Mouse (Mus musculus) stomach, embryonic 15.5 days (tissue): ENCODE results near the gene Lsm2. TPM values are rescaled to one million over a fixed set of nuclear protein-coding genes. Genes with fewer than 3 reads are reported as not detected.
"Not testable (repeated sequence)": the region's sequence is repeated elsewhere in the genome, so short reads cannot be mapped to it uniquely, and the experiment has no call there.

Source experiments
- ATAC-seq: fragments of 200-750 bp; cut with Nextera tagmentation; 2 replicates; pipeline ENCODE4 v1.8.0; 2017; ENCODE audit warnings: low read depth, moderate number of reproducible peaks, moderate TSS enrichment; ENCODE audit not compliant: insufficient read depth, low FRiP score
- H3K27ac ChIP-seq: fragments of 300-500 bp; sonication (generic); 2 replicates; pipeline ENCODE4 v1.5.1; 2015; ENCODE audit warnings: mild to moderate bottlenecking, inconsistent platforms
- H3K27me3 ChIP-seq: fragments of 300-500 bp; sonication (generic); replicated peaks from 2 replicates; pipeline ENCODE4 v1.6.1; 2015; ENCODE audit warnings: inconsistent platforms
- H3K36me3 ChIP-seq: fragments of 300-500 bp; sonication (generic); 2 replicates; pipeline ENCODE4 v1.6.1; 2015; ENCODE audit warnings: inconsistent platforms
- H3K4me1 ChIP-seq: fragments of 300-500 bp; sonication (generic); 2 replicates; pipeline ENCODE4 v1.6.1; 2015; ENCODE audit warnings: inconsistent platforms
- H3K4me2 ChIP-seq: fragments of 300-500 bp; sonication (generic); 2 replicates; pipeline ENCODE4 v1.6.1; 2015; ENCODE audit warnings: mild to moderate bottlenecking, inconsistent platforms
- H3K4me3 ChIP-seq: fragments of 300-500 bp; sonication (generic); replicated peaks from 2 replicates; pipeline ENCODE4 v1.5.1; 2015; ENCODE audit warnings: inconsistent platforms
- H3K9ac ChIP-seq: fragments of 300-500 bp; sonication (generic); 2 replicates; pipeline ENCODE4 v1.6.1; 2015; ENCODE audit warnings: inconsistent platforms
- H3K9me3 ChIP-seq: fragments of 300-500 bp; sonication (generic); 2 replicates; pipeline ENCODE4 v1.6.1; 2016; ENCODE audit warnings: inconsistent platforms
- WGBS: fragments of 180-500 bp; shearing (Covaris S2); methylation state at CpG from one replicate; pipeline ENCODE4 v1.1.7; 2015; 5-methylcytosine and 5-hydroxymethylcytosine counted together
- polyA plus RNA-seq: library from polyadenylated mRNA; unstranded; fragments of >200 nt; fragmentation: Nextera tagmentation; extraction: Ambion mirVana; gene quantifications from 2 replicates; pipeline ENCODE4 v1.2.1, GENCODE M21; 2015

The Lsm2 gene
- polyA plus RNA-seq, 1 experiment from 2014 or later = 182 TPM

DNA sequence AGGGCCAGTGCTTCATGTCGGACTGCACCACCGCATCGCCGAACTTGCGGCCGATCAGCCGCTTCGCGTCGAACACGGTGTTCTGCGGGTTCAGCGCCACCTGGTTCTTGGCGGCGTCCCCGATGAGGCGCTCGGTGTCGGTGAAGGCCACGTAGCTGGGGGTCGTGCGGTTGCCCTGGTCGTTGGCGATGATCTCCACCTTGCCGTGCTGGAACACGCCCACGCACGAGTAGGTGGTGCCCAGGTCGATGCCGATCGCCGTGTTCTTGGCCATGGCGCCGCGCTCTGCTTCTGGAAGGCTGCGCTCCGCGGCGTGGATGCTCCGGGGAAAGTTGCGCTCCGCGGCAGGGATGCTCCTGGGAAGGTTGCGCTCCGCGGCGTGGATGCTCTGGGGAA is 22.9 kb upstream of the Lsm2 start:
- H3K36me3 ChIP-seq, H3K9me3 ChIP-seq, H3K27me3 ChIP-seq, H3K9ac ChIP-seq, H3K4me1 ChIP-seq, H3K27ac ChIP-seq: not testable (repeated sequence)
- ATAC-seq = peak; percentile 9; the same call in 1 of the 2 replicates
- 1% methylated on average over 30 of the region's 47 CpGs for WGBS
- H3K4me3 ChIP-seq = peak overlapping the region; percentile 56
- peak overlapping the region; percentile 63 for H3K4me2 ChIP-seq

DNA sequence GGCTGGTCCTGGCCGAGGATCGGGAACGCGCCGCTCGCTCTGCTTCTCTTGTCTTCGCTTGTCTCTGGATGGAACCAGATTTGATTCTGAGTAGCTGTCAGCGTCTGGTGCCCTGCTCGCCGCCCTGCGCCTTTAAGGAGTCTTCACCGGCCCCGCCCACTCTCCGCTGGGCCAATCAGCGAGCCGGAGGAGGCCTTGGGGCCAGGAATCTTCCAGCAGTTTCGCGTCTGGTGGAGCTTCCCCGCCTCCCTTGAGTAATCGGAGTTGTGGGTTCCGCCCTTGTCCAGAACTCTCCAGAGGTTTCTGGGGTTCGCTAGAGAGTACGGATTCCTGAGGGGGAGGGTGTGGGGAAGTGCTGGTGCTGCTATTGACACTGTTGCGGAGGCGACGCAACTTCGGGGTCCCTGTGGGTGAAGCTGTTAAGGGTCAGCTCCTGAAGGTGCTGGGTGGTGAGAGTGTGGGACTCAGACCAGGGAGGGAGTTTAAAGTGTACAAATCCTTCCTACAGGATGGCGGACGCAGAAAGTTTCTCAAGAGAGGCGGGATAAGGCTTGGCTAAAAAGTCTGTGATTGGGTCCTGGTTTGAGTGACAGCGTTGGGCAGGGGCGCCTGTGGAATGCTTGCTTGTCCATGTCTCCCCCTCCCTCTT is 22.4 kb upstream of the Lsm2 start, which contains the start of gene Hspa1b:
Gene Hspa1b (minus strand): TSS at position 109 of the 649 bp plus-strand sequence.
- H3K4me2 ChIP-seq = peak within 1 kb of the TSS; percentile 63

GRCm38 (mm10) chr17:34959881-34960515 is 21.7 kb upstream of the Lsm2 start:
- 14% methylated on average over 12 of the region's 12 CpGs for WGBS
- peak overlapping the region; percentile 63 for H3K4me2 ChIP-seq
- peak overlapping the region; percentile 99 for H3K27ac ChIP-seq
- no peaks in the 10 kb centered on the region for H3K9me3 ChIP-seq
- no peaks in the 10 kb centered on the region for H3K36me3 ChIP-seq
- no peak overlapping the region; the same call in 1 of the 2 replicates for H3K9ac ChIP-seq
- H3K4me3 ChIP-seq = peak overlapping the region; percentile 56
- ATAC-seq = no peak
- no peaks in the 10 kb centered on the region for H3K27me3 ChIP-seq
- H3K4me1 ChIP-seq = peaks cover 13% of the 10 kb centered on the region; the same call in 1 of the 2 replicates

More for the DNA sequence above, 22.4 kb upstream of the Lsm2 start, which contains the start of gene Hspa1b:
- ATAC-seq = peak; percentile 90
- H3K4me1 ChIP-seq, H3K27me3 ChIP-seq, H3K36me3 ChIP-seq, H3K9me3 ChIP-seq: not testable (repeated sequence)
- Histone ChIP-seq H3K27ac (peak within 1 kb of the TSS; percentile 99), H3K4me3 (peak within 1 kb of the TSS; percentile 56), H3K9ac (peak within 1 kb of the TSS; percentile 56; the same call in 1 of the 2 replicates)
- under 1% methylated on average over 29 of the region's 32 CpGs for WGBS

DNA sequence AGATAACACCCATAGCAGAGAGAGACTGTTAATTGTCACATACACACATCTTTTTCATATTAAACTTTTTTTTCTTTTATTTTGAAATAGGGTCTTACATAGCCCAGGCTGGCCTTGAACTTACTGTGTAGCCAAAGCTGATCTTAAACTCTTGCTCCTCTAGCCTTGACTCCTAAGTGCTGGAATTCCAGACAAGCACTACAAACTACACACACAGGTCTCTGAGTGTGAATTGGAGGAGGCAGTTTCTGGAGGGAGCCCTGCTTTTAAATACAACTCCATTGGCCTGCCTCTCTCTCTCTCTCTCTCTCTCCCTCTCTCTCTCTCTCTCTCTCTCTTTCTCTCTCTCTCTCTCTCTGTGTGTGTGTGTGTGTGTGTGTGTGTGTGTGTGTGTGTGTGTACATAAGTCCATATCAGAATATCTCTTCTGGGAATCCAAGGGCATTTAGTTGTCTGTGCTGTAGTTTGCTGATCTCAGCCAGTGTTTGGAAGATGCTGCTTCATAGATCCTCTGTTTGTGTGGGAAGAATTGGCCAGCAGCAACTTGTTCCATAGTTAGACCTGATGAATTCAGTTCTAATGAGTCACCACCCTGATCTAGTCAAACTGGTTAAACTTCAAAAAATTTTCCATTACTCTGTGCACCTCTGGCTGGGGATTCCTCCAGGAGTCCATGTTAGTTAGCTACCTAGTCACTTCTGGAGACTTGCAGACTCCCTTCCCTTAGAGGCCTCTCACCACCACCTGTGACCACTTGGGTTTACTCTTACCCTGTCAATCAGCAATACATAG is 20.8 kb upstream of the Lsm2 start:
- no peak for ATAC-seq
- H3K9me3 ChIP-seq = no peaks in the 10 kb centered on the region
- H3K4me2 ChIP-seq = no peak overlapping the region
- H3K4me3 ChIP-seq = no peak overlapping the region
- H3K36me3 ChIP-seq = no peaks in the 10 kb centered on the region
- H3K9ac ChIP-seq = no peak overlapping the region
- peaks cover 13% of the 10 kb centered on the region; the same call in 1 of the 2 replicates for H3K4me1 ChIP-seq
- peak overlapping the region; percentile 99; the same call in 1 of the 2 replicates for H3K27ac ChIP-seq
- no peaks in the 10 kb centered on the region for H3K27me3 ChIP-seq

- Histone ChIP-seq H3K27me3 (no peaks in the 10 kb centered on the region), H3K36me3 (no peaks in the 10 kb centered on the region), H3K9me3 (no peaks in the 10 kb centered on the region), H3K4me1 (peaks cover 13% of the 10 kb centered on the region; the same call in 1 of the 2 replicates), H3K9ac (no peak overlapping the region), H3K4me2 (no peak overlapping the region), H3K27ac (peak overlapping the region; percentile 71; the same call in 1 of the 2 replicates), H3K4me3 (no peak overlapping the region)
- no peak for ATAC-seq
- 36% methylated on average over 3 of the region's 3 CpGs for WGBS
Measured at GRCm38 (mm10) chr17:34962125-34962524, 19.5 kb upstream of the Lsm2 start.

- no peak overlapping the region for H3K4me3 ChIP-seq
- peaks cover 13% of the 10 kb centered on the region; the same call in 1 of the 2 replicates for H3K4me1 ChIP-seq
- peak overlapping the region; percentile 40; the same call in 1 of the 2 replicates for H3K27ac ChIP-seq
- H3K4me2 ChIP-seq = no peak overlapping the region
- H3K9me3 ChIP-seq = no peaks in the 10 kb centered on the region
- H3K9ac ChIP-seq = no peak overlapping the region
- H3K27me3 ChIP-seq = peaks cover 3% of the 10 kb centered on the region
- H3K36me3 ChIP-seq = no peaks in the 10 kb centered on the region
- WGBS = 58% methylated on average over 1 of the region's 1 CpGs
- ATAC-seq = no peak
Measured at GRCm38 (mm10) chr17:34962841-34963240, 18.8 kb upstream of the Lsm2 start.

- 28% methylated on average over 1 of the region's 1 CpGs for WGBS
- no peaks in the 10 kb centered on the region for H3K9me3 ChIP-seq
- peak overlapping the region; percentile 27 for H3K27ac ChIP-seq
- ATAC-seq = no peak
- H3K4me3 ChIP-seq = no peak overlapping the region
- no peak overlapping the region for H3K9ac ChIP-seq
- no peaks in the 10 kb centered on the region for H3K36me3 ChIP-seq
- H3K4me1 ChIP-seq = peaks cover 13% of the 10 kb centered on the region; the same call in 1 of the 2 replicates
- H3K27me3 ChIP-seq = peaks cover 15% of the 10 kb centered on the region
- no peak overlapping the region for H3K4me2 ChIP-seq
Measured at GRCm38 (mm10) chr17:34964640-34965049, 17.0 kb upstream of the Lsm2 start.

- 58% methylated on average over 5 of the region's 5 CpGs for WGBS
- peaks cover 17% of the 10 kb centered on the region for H3K27me3 ChIP-seq
- ATAC-seq = no peak
- H3K4me2 ChIP-seq = no peak overlapping the region
- H3K36me3 ChIP-seq = no peaks in the 10 kb centered on the region
- H3K4me1 ChIP-seq = 0 out of 2 replicates have a peak, but pooled peaks cover 6% of the 10 kb centered on the region
- peak overlapping the region; percentile 27; the same call in 1 of the 2 replicates for H3K27ac ChIP-seq
- H3K9ac ChIP-seq = no peak overlapping the region
- no peaks in the 10 kb centered on the region for H3K9me3 ChIP-seq
- no peak overlapping the region for H3K4me3 ChIP-seq
Measured at GRCm38 (mm10) chr17:34965627-34966026, 16.0 kb upstream of the Lsm2 start.

GRCm38 (mm10) chr17:34969822-34970221 is 11.8 kb upstream of the Lsm2 start, which contains the start of gene Gm20481:
Gene Gm20481 (plus strand): TSS chr17:34969912.
- not testable (repeated sequence) for ATAC-seq, H3K27ac ChIP-seq
- 57% methylated on average over 7 of the region's 11 CpGs for WGBS

DNA sequence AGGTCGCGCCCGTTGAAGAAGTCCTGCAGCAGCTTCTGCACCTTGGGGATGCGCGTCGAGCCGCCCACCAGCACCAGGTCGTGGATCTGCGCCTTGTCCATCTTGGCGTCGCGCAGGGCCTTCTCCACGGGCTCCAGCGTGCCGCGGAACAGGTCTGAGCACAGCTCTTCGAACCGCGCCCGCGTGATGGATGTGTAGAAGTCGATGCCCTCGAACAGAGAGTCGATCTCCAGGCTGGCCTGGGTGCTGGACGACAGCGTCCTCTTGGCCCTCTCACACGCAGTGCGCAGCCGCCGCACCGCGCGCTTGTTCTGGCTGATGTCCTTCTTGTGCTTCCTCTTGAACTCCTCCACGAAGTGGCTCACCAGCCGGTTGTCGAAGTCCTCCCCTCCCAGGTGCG is 10.8 kb upstream of the Lsm2 start:
- not testable (repeated sequence) for H3K4me1 ChIP-seq, H3K4me3 ChIP-seq, ATAC-seq, H3K9me3 ChIP-seq, H3K9ac ChIP-seq, H3K36me3 ChIP-seq, H3K4me2 ChIP-seq, H3K27ac ChIP-seq
- 41% methylated on average over 15 of the region's 37 CpGs for WGBS
- H3K27me3 ChIP-seq = peaks cover 17% of the 10 kb centered on the region

More at GRCm38 (mm10) chr17:34969822-34970221, 11.8 kb upstream of the Lsm2 start, which contains the start of gene Gm20481:
- peaks cover 17% of the 10 kb centered on the region for H3K27me3 ChIP-seq
- not testable (repeated sequence) for H3K4me1 ChIP-seq, H3K4me2 ChIP-seq, H3K36me3 ChIP-seq, H3K4me3 ChIP-seq, H3K9me3 ChIP-seq, H3K9ac ChIP-seq

DNA sequence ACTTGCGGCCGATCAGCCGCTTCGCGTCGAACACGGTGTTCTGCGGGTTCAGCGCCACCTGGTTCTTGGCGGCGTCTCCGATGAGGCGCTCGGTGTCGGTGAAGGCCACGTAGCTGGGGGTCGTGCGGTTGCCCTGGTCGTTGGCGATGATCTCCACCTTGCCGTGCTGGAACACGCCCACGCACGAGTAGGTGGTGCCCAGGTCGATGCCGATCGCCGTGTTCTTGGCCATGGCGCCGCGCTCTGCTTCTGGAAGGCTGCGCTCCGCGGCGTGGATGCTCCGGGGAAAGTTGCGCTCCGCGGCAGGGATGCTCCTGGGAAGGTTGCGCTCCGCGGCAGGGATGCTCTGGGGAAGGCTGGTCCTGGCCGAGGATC is 10.0 kb upstream of the Lsm2 start:
- WGBS = 4% methylated on average over 28 of the region's 43 CpGs
- Histone ChIP-seq H3K27me3 (peaks cover 17% of the 10 kb centered on the region), H3K4me3 (peak overlapping the region; percentile 39), H3K4me2 (peak overlapping the region; percentile 72)
- H3K36me3 ChIP-seq, H3K27ac ChIP-seq, H3K9me3 ChIP-seq, H3K9ac ChIP-seq, H3K4me1 ChIP-seq: not testable (repeated sequence)
- 0 out of 2 replicates have a peak, but pooled peaks have one; percentile 5 for ATAC-seq
